Mouse (Mus musculus): ENCODE measurements around the gene Afap1l2.

GRCm38 (mm10) chr19:56953856-56954255 lies 54.2 kb downstream of the Afap1l2 start:
- TF ChIP-seq POLR2A (IDR thresholded peaks at IDR 0.05; ENCODE audit: low read depth, low read length), result no peak
- no peak for TF ChIP-seq CTCF (IDR thresholded peaks at IDR 0.05; ENCODE audit: extremely low read depth, insufficient read depth, insufficient read length, insufficient replicate concordance)
